Mouse (Mus musculus): ENCODE results near the gene Ncan. TPM values are rescaled to one million over a fixed set of nuclear protein-coding genes. Genes with fewer than 3 reads are reported as not detected.
A peak's percentile ranks its signal among the peaks of the same experiment; 100 is the strongest.
"Not testable (repeated sequence)": the region's sequence is repeated elsewhere in the genome, so short reads cannot be mapped to it uniquely, and the experiment has no call there.

Gene Ncan
- total RNA-seq, 2 experiments from 2014 or later: not detected

DNA sequence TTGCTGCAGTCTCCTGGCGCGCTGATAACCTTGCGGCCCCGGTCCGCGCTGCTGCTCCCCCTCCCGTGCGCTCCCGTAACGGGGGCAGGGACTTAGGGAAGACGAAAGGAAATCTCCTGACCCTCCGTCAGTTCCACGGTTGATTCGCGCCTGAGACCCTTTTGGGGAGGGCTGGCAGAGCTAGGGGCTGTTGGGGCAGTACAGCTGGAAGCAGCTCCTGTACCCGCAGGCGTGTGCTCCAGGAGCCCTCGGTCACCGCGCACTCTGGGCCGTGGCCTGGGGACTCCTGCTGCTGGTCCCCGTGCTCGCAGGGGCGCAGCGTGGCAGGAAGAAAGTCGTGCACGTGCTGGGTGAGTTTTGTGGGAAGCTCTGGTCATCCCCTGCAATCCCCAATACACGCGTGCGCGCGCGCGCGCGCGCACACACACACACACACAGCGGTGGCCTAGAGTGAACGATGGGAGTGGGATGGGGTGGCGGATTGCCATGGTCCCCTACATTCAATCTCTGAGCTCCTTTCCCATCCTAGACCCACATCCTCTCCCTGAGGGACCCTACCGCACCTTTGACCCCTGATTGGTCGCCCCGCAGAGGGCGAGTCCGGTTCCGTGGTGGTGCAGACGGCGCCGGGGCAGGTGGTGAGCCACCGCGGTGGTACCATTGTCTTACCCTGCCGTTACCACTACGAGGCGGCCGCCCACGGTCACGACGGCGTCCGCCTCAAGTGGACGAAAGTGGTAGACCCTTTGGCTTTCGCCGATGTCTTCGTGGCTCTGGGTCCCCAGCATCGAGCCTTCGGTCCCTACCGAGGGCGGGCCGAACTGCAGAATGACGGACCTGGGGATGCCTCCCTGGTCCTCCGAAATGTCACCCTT, 36.2 kb downstream of the Ncan start:
- ATAC-seq (ENCODE audit: poor library complexity, severe bottlenecking): no peak

DNA sequence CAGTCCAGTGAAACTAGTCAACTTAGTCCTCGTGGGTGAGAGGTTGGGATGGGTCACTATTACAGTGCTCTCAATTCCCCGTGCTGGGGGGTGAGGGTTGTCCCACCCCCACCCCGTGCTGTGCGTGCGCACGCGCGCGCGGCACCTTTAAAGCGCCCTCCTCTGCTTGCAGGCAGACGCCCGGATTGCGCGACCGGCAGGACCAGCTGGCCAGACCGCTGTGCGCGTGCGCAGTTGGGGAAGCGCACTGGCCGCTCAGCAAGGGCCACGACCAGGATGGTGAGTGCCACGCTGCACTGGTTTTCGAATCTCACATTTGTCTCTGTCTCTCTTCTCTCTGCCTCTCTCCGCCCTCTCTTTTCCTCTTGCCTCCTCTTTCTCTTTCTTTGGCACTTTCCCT, 37.4 kb downstream of the Ncan start, which contains the start of gene Hapln4:
Gene Hapln4, plus strand, starts transcription at position 173 of the 400 bp plus-strand sequence.
- ATAC-seq (ENCODE audit: poor library complexity, severe bottlenecking): peak; percentile 60; the same call in 1 of the 2 replicates

DNA sequence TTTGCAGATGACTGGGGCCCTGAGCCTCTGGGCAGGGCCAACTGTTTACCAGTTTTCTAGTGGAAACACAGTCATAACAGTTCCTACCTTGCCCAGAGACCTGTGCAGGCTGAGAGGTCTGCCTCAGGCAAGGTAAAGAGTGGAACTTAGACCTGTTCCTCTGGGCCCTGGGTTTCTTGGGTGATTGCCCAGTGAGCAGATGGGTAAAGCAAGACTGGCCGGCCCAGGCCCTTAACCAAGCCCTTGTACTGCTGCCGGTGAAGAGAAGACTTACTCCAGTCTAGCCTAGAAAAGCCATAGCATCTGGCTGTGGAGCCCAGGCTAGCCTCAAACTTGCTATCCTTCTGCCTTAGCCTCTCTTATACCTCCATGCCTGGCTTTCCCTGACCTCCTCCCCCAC, 38.7 kb downstream of the Ncan start:
- ATAC-seq (ENCODE audit: poor library complexity, severe bottlenecking): no peak

DNA sequence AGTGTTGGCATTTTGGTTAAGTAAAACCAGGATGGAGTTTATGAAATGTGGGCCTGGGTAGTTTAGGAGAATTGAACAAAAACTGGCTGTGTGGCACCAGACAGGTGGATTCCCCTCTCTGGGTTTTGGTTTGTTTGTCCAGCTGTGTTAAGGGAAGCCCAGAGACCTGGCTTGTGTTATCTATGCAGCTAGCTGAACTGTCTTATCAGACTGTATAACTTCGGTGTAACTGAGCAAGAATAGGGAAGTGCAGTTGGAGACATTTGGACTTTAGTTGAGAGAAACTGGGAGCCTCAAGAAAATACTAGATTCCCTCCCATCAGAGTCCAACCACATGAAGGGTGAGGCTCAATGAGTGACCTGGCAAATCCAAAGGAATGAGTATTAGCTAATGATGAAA, 47.0 kb downstream of the Ncan start:
- peak; percentile 33; the same call in 1 of the 2 replicates for ATAC-seq (ENCODE audit: poor library complexity, severe bottlenecking)

GRCm38 (mm10) chr8:70073120-70073519, 47.6 kb downstream of the Ncan start:
- ATAC-seq (ENCODE audit: poor library complexity, severe bottlenecking): no peak

DNA sequence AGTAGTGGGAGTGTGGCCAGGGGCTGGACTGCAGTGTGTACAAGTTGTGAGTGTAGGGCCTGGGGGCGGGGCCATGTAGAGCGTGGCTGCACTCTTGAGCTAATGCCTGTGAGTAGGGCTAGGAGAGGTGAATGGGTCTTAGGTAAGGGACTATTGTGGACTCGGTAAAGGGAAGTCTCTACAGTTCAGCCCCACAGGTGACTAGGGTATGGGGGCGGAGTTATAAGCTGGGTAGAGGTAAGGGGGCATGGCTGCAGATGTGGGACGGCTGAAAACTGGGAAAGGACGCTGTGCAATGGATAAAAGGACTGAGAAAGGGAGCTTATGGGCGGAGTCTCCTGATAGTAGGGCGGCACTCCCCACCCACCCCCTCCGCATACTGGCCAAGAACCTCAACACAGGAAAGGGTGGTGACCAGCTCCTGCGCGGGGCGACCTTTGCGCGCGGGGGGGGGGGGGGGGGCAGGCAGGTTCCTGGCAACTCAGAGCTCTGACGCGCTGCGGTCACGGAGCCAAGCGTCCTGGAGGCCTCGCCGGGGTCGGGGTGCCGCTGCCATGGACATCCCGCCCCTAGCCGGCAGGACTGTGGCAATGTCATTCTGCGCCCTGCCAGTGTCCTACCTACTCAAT, 48.1 kb downstream of the Ncan start, which contains the start of gene Tm6sf2:
Gene Tm6sf2, plus strand, starts transcription at position 484 of the 629 bp plus-strand sequence.
- peak; percentile 67 for ATAC-seq (ENCODE audit: poor library complexity, severe bottlenecking)

DNA sequence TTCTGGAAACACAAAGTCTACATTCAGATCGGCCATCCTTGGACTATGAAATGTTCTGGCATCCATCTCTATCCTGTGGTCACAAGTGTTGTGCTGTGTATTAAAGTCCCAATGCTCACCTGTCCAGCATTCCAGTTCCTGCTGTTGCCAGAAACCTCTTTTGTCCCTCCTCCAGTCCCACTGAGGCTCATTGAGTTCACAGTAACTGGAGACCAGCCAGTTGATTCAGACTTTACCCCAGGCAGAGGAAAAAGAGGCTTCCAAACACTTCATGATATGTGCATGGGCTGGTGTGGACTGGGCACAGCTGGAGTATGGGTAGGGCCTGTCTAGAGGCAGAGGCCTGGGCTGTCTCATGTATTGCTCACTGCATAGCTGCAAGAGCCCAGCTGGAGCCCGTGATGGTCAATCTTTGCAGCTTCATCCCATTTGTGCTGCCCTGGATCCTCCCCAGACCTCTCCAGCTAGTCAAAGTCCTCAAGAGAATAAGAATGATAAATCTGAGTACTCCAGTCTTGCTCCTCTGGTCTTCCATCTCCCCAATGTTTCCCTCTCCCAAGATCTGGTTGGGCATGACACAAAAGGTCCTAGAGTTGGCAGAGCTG, 48.7 kb downstream of the Ncan start:
- ATAC-seq (ENCODE audit: poor library complexity, severe bottlenecking): no peak

- no peak for ATAC-seq (ENCODE audit: poor library complexity, severe bottlenecking)
Observed at GRCm38 (mm10) chr8:70057721-70058120, 63.0 kb downstream of the Ncan start.

DNA sequence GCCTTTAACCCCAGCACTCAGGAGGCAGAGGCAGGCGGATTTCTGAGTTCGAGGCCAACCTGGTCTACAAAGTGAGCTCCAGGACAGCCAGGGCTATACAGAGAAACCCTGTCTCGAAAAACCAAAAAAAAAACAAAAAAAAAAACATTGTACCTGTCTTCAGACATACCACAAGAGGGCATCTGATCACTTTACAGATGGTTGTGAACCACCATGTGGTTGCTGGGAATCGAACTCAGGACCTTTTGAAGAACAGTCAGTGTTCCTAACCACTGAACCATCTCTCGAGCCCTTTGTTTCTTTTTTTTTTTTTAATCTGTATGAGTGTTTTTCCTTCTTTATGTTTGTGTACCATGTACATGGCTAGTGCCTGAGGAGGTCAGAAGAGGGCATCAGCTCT, 70.2 kb downstream of the Ncan start:
- not testable (repeated sequence) for ATAC-seq (ENCODE audit: poor library complexity, severe bottlenecking)

DNA sequence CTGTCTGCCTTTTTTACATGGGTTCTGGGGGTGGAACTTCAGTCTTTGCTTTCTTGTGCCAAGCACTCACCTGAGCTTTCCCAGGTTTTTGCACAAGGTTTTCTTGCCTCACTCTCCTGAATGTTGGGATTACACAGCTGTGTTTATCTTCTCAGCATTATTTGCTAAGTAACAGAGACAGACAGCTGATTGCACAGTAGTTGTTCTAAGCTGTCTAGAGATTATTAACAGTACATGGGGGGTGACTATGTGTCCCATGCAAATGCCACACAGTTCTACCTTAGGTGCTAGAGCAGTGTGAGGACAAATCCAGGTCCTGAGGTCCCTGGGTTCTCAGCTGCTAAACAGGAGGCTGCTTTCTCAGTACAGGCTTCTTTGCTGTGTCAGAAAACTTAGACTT, 71.0 kb downstream of the Ncan start:
- no peak for ATAC-seq (ENCODE audit: poor library complexity, severe bottlenecking)

DNA sequence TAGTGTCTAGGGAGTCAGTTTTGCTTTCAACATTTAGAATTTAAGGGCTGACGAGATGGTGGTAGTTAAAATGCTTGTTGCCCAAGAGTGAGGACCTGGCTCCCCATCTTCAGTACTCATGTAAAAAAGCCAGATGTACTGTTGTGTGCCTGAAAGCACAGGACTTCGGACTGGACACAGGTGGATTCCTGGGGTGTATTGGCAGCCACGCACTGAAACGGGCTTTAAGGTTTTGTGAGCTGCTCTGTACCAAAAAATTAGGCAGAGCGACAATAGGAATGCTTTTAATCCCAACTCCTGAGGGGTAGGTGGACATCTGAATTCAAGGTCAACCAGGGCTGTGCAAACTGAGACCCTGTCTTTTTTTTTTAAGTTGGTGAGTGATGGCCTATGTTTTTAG, 76.7 kb downstream of the Ncan start:
- ATAC-seq (ENCODE audit: poor library complexity, severe bottlenecking): no peak

Other genes with a start within 250 kb of the Ncan start
- gene Cilp2, start 233.2 kb downstream of the Ncan start, total RNA-seq (2015): not detected in 2 replicates
- gene Cilp2, start 233.2 kb downstream of the Ncan start, total RNA-seq (2017): not detected in 2 replicates
- gene Tssk6, start 218.7 kb downstream of the Ncan start, total RNA-seq (2015): 0.27 TPM in 1 of 2 replicates, not detected in the other
- gene Tssk6, start 218.7 kb downstream of the Ncan start, total RNA-seq (2017): 0.16 and 0.26 TPM in 2 replicates
- 63.4 and 75.7 TPM in 2 replicates for gene Ndufa13, start 218.3 kb downstream of the Ncan start, total RNA-seq (2015)
- gene Ndufa13, start 218.3 kb downstream of the Ncan start, total RNA-seq (2017): 120 and 143 TPM in 2 replicates
- gene Yjefn3, start 218.2 kb downstream of the Ncan start, total RNA-seq (2015): 3.1 TPM in 1 of 2 replicates, not detected in the other
- not detected in 2 replicates for gene Yjefn3, start 218.2 kb downstream of the Ncan start, total RNA-seq (2017)
- 50.1 and 62.0 TPM in 2 replicates for gene Gatad2a, start 124.5 kb downstream of the Ncan start, total RNA-seq (2015)
- 62.5 and 64.7 TPM in 2 replicates for gene Gatad2a, start 124.5 kb downstream of the Ncan start, total RNA-seq (2017)
- 28.1 and 28.4 TPM in 2 replicates for gene Mau2, start 78.1 kb downstream of the Ncan start, total RNA-seq (2015)
- 28.1 and 33.8 TPM in 2 replicates for gene Mau2, start 78.1 kb downstream of the Ncan start, total RNA-seq (2017)
- 11.6 and 15.0 TPM in 2 replicates for gene Sugp1, start 78.1 kb downstream of the Ncan start, total RNA-seq (2015)
- 17.3 and 24.1 TPM in 2 replicates for gene Sugp1, start 78.1 kb downstream of the Ncan start, total RNA-seq (2017)
- gene Tm6sf2, start 47.9 kb downstream of the Ncan start, total RNA-seq (2015): not detected in 2 replicates
- not detected in 2 replicates for gene Tm6sf2, start 47.9 kb downstream of the Ncan start, total RNA-seq (2017)
- not detected in 2 replicates for gene Hapln4, start 37.4 kb downstream of the Ncan start, total RNA-seq (2015)
- not detected in 2 replicates for gene Hapln4, start 37.4 kb downstream of the Ncan start, total RNA-seq (2017)
- 19.5 and 25.6 TPM in 2 replicates for gene Nr2c2ap, start 10.5 kb upstream of the Ncan start, total RNA-seq (2015)
- gene Nr2c2ap, start 10.5 kb upstream of the Ncan start, total RNA-seq (2017): 4.7 and 7.1 TPM in 2 replicates
- gene Rfxank, start 18.3 kb upstream of the Ncan start, total RNA-seq (2015): 13.6 and 16.3 TPM in 2 replicates
- 12.5 and 14.5 TPM in 2 replicates for gene Rfxank, start 18.3 kb upstream of the Ncan start, total RNA-seq (2017)
- 35.3 and 51.3 TPM in 2 replicates for gene Borcs8, start 18.6 kb upstream of the Ncan start, total RNA-seq (2015)
- 32.2 and 35.8 TPM in 2 replicates for gene Borcs8, start 18.6 kb upstream of the Ncan start, total RNA-seq (2017)
- 0.39 TPM in 1 of 2 replicates, not detected in the other for gene Mef2b, start 18.8 kb upstream of the Ncan start, total RNA-seq (2015)
- not detected in 2 replicates for gene Mef2b, start 18.8 kb upstream of the Ncan start, total RNA-seq (2017)
- gene Tmem161a, start 51.5 kb upstream of the Ncan start, total RNA-seq (2015): 7.4 and 7.8 TPM in 2 replicates
- gene Tmem161a, start 51.5 kb upstream of the Ncan start, total RNA-seq (2017): 3.9 and 8.5 TPM in 2 replicates
- gene Slc25a42, start 91.4 kb upstream of the Ncan start, total RNA-seq (2015): 0.75 and 1.4 TPM in 2 replicates
- gene Slc25a42, start 91.4 kb upstream of the Ncan start, total RNA-seq (2017): 0.29 and 0.45 TPM in 2 replicates
- 24.1 and 27.9 TPM in 2 replicates for gene Sugp2, start 113.4 kb upstream of the Ncan start, total RNA-seq (2015)
- 19.5 and 23.1 TPM in 2 replicates for gene Sugp2, start 113.4 kb upstream of the Ncan start, total RNA-seq (2017)
- gene Armc6, start 113.6 kb upstream of the Ncan start, total RNA-seq (2015): 4.4 and 4.5 TPM in 2 replicates
- 2.6 and 5.6 TPM in 2 replicates for gene Armc6, start 113.6 kb upstream of the Ncan start, total RNA-seq (2017)
- gene Homer3, start 162.0 kb upstream of the Ncan start, total RNA-seq (2015): 1.6 and 3.5 TPM in 2 replicates
- gene Homer3, start 162.0 kb upstream of the Ncan start, total RNA-seq (2017): 2.9 and 8.0 TPM in 2 replicates
- gene Ddx49, start 181.6 kb upstream of the Ncan start, total RNA-seq (2015): 17.9 and 19.9 TPM in 2 replicates
- gene Ddx49, start 181.6 kb upstream of the Ncan start, total RNA-seq (2017): 53.6 and 81.7 TPM in 2 replicates
- gene Cope, start 181.6 kb upstream of the Ncan start, total RNA-seq (2015): 163 and 178 TPM in 2 replicates
- gene Cope, start 181.6 kb upstream of the Ncan start, total RNA-seq (2017): 89.1 and 96.1 TPM in 2 replicates
- gene Cers1, start 194.9 kb upstream of the Ncan start, total RNA-seq (2015): not detected in 2 replicates
- not detected in 2 replicates for gene Cers1, start 194.9 kb upstream of the Ncan start, total RNA-seq (2017)
- gene Gdf1, start 208.9 kb upstream of the Ncan start, total RNA-seq (2015): not detected in 2 replicates
- not detected in 2 replicates for gene Gdf1, start 208.9 kb upstream of the Ncan start, total RNA-seq (2017)
- 10.9 and 11.7 TPM in 2 replicates for gene Upf1, start 232.4 kb upstream of the Ncan start, total RNA-seq (2015)
- gene Upf1, start 232.4 kb upstream of the Ncan start, total RNA-seq (2017): 24.4 and 30.7 TPM in 2 replicates

Measured in megakaryocyte, adult 5-6 weeks (primary cell).